Mouse (Mus musculus) liver, postnatal 0 days (tissue): ENCODE data around the gene Znhit2. TPM values are rescaled to one million over a fixed set of nuclear protein-coding genes. Genes with fewer than 3 reads are reported as not detected.

Source experiments
- ATAC-seq: fragments of 200-750 bp; cut with Nextera tagmentation; 2 replicates; pipeline ENCODE4 v1.8.0; 2017; ENCODE audit warnings: mild to moderate bottlenecking, moderate library complexity
- DNase-seq: peaks from one replicate; pipeline ENCODE4 v3.0.0-alpha.2; 2016
- H3K27ac ChIP-seq: fragments of 300-500 bp; sonication (generic); 2 replicates; pipeline ENCODE4 v1.5.1; 2014; ENCODE audit warnings: antibody characterized with exemption, moderate library complexity, mild to moderate bottlenecking, low read depth
- H3K27me3 ChIP-seq: fragments of 300-500 bp; sonication (generic); 2 replicates; pipeline ENCODE4 v1.6.1; 2014; ENCODE audit warnings: low read length, control low read depth, mixed read lengths; ENCODE audit not compliant: insufficient read depth
- H3K36me3 ChIP-seq: fragments of 300-500 bp; sonication (generic); replicated peaks from 2 replicates; pipeline ENCODE4 v1.6.1; 2014; ENCODE audit warnings: mild to moderate bottlenecking, control low read depth, low read length, moderate library complexity, mixed read lengths; ENCODE audit not compliant: insufficient read depth
- H3K4me1 ChIP-seq: fragments of 300-500 bp; sonication (generic); 2 replicates; pipeline ENCODE4 v1.6.1; 2014; ENCODE audit warnings: antibody characterized with exemption, mild to moderate bottlenecking, control low read depth; ENCODE audit not compliant: insufficient read depth
- H3K4me2 ChIP-seq: fragments of 300-500 bp; sonication (generic); 2 replicates; pipeline ENCODE4 v1.6.1; 2014; ENCODE audit warnings: low read depth, mild to moderate bottlenecking, low read length, moderate library complexity, mixed read lengths
- H3K4me3 ChIP-seq: fragments of 300-500 bp; sonication (generic); 2 replicates; pipeline ENCODE4 v1.5.1; 2014; ENCODE audit warnings: low read depth, low read length
- H3K9ac ChIP-seq: fragments of 300-500 bp; sonication (generic); replicated peaks from 2 replicates; pipeline ENCODE4 v1.6.1; 2014; ENCODE audit warnings: mild to moderate bottlenecking, moderate library complexity
- H3K9me3 ChIP-seq: fragments of 300-500 bp; sonication (generic); 2 replicates; pipeline ENCODE4 v1.6.1; 2016; ENCODE audit warnings: mild to moderate bottlenecking, control low read depth, low read length, mixed read lengths
- CTCF ChIP-seq: sonication (generic); IDR thresholded peaks from 2 replicates; pipeline ENCODE4 v1.5.1; 2016; ENCODE audit warnings: antibody characterized with exemption, low read depth
- EP300 ChIP-seq: IDR thresholded peaks from 2 replicates; pipeline ENCODE4 v1.6.1; 2016; ENCODE audit warnings: antibody characterized with exemption, low read depth, mild to moderate bottlenecking
- WGBS: fragments of 180-500 bp; shearing (Covaris S2); extraction: QIAGEN DNeasy Blood & Tissue Kit; methylation state at CpG from one replicate; pipeline ENCODE4 v1.1.7; 2014; ENCODE audit not compliant: insufficient replicate concordance; 5-methylcytosine and 5-hydroxymethylcytosine counted together
- polyA plus RNA-seq: library from polyadenylated mRNA; unstranded; fragments of >200 nt; fragmentation: Nextera tagmentation; extraction: Ambion mirVana; gene quantifications from 2 replicates; pipeline ENCODE4 v1.2.1, GENCODE M21; 2015

Znhit2 gene
- polyA plus RNA-seq, 1 experiment from 2014 or later = 30.2 TPM

- no peaks in the 10 kb centered on the region for H3K9me3 ChIP-seq
- peak overlapping the region; percentile 75 for H3K27ac ChIP-seq
- H3K9ac ChIP-seq = peak overlapping the region; percentile 94
- peaks cover 32% of the 10 kb centered on the region for H3K36me3 ChIP-seq
- TF ChIP-seq CTCF = no peak
- TF ChIP-seq EP300 = no peak
- H3K4me3 ChIP-seq = peak overlapping the region; percentile 78
- H3K4me1 ChIP-seq = peaks cover 42% of the 10 kb centered on the region
- H3K4me2 ChIP-seq = peak overlapping the region; percentile 66
- WGBS = 59% methylated on average over 5 of the region's 5 CpGs
- ATAC-seq (no peak), DNase-seq (no peak)
- no peaks in the 10 kb centered on the region for H3K27me3 ChIP-seq
These were observed 2.0 kb upstream of the Znhit2 start for GRCm38 (mm10) chr19:6058966-6059365.

DNA sequence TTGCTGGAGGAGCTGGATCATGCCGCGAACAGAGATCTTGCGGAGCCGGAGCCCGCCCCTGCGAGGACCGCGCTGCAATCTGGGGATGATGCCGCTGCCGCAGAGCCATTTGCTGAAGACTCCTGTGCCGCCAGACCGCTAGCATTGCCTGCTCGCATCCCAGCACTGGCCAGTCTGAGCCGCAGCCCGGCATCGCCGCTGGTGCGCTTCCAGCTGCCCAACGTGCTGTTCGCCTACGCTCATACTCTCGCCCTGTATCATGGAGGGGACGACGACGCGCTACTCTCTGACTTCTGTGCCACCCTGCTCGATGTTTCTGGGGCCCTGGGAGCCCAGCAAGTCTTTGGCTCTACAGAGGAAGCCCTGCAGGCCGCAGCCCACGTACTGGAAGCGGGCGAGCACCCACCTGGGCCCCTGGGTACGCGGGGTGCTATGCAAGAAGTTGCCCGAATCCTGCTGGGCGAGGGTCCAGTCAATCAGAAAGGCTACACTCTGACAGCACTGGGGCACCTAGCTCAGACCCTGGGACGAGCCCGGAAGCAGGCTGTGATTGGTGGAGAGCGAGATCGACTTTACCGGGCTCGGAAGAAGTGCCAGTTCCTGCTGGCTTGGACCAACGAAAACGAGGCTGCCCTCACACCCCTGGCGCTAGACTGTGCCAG is 780 bp downstream of the Znhit2 start:
- WGBS = under 1% methylated on average over 44 of the region's 44 CpGs
- peak; percentile 77 for DNase-seq
- Histone ChIP-seq H3K9me3 (no peaks in the 10 kb centered on the region), H3K27ac (peak overlapping the region; percentile 98), H3K4me2 (peak overlapping the region; percentile 94), H3K27me3 (no peaks in the 10 kb centered on the region), H3K4me1 (peaks cover 42% of the 10 kb centered on the region), H3K36me3 (peaks cover 10% of the 10 kb centered on the region; the same call in 1 of the 2 replicates), H3K9ac (peak overlapping the region; percentile 97), H3K4me3 (peak overlapping the region; percentile 89)
- peak; percentile 40 for ATAC-seq
- TF ChIP-seq CTCF (no peak), EP300 (no peak)

GRCm38 (mm10) chr19:6062418-6062817 is 1.4 kb downstream of the Znhit2 start:
- H3K9ac ChIP-seq = peak overlapping the region; percentile 97
- DNase-seq (no peak), ATAC-seq (peak; percentile 7; the same call in 1 of the 2 replicates)
- H3K27me3 ChIP-seq = no peaks in the 10 kb centered on the region
- H3K4me3 ChIP-seq = peak overlapping the region; percentile 89
- no peaks in the 10 kb centered on the region for H3K9me3 ChIP-seq
- H3K27ac ChIP-seq = peak overlapping the region; percentile 98
- TF ChIP-seq EP300 = no peak
- TF ChIP-seq CTCF = no peak
- WGBS = 35% methylated on average over 5 of the region's 5 CpGs
- peaks cover 10% of the 10 kb centered on the region; the same call in 1 of the 2 replicates for H3K36me3 ChIP-seq
- peak overlapping the region; percentile 94 for H3K4me2 ChIP-seq
- H3K4me1 ChIP-seq = peaks cover 46% of the 10 kb centered on the region

- H3K9ac ChIP-seq = peak overlapping the region; percentile 97; the same call in 1 of the 2 replicates
- no peaks in the 10 kb centered on the region for H3K9me3 ChIP-seq
- peak overlapping the region; percentile 98 for H3K27ac ChIP-seq
- DNase-seq (no peak), ATAC-seq (no peak)
- H3K4me1 ChIP-seq = peaks cover 52% of the 10 kb centered on the region
- H3K36me3 ChIP-seq = peaks cover 10% of the 10 kb centered on the region; the same call in 1 of the 2 replicates
- peak overlapping the region; percentile 94 for H3K4me2 ChIP-seq
- no peak overlapping the region for H3K4me3 ChIP-seq
- 87% methylated on average over 6 of the region's 6 CpGs for WGBS
- TF ChIP-seq EP300 (no peak), CTCF (no peak)
- H3K27me3 ChIP-seq = no peaks in the 10 kb centered on the region
These were observed 2.1 kb downstream of the Znhit2 start for GRCm38 (mm10) chr19:6063081-6063480.

- H3K27me3 ChIP-seq = no peaks in the 10 kb centered on the region
- peak overlapping the region; percentile 63 for H3K4me3 ChIP-seq
- H3K36me3 ChIP-seq = peaks cover 14% of the 10 kb centered on the region
- DNase-seq (no peak), ATAC-seq (no peak)
- 29% methylated on average over 4 of the region's 5 CpGs for WGBS
- H3K9ac ChIP-seq = peak overlapping the region; percentile 68
- H3K4me1 ChIP-seq = peaks cover 40% of the 10 kb centered on the region
- H3K27ac ChIP-seq = peak overlapping the region; percentile 86; the same call in 1 of the 2 replicates
- peak overlapping the region; percentile 96 for H3K4me2 ChIP-seq
- TF ChIP-seq EP300 (no peak), CTCF (no peak)
- H3K9me3 ChIP-seq = no peaks in the 10 kb centered on the region
These were observed 5.6 kb downstream of the Znhit2 start for GRCm38 (mm10) chr19:6066571-6066970.

DNA sequence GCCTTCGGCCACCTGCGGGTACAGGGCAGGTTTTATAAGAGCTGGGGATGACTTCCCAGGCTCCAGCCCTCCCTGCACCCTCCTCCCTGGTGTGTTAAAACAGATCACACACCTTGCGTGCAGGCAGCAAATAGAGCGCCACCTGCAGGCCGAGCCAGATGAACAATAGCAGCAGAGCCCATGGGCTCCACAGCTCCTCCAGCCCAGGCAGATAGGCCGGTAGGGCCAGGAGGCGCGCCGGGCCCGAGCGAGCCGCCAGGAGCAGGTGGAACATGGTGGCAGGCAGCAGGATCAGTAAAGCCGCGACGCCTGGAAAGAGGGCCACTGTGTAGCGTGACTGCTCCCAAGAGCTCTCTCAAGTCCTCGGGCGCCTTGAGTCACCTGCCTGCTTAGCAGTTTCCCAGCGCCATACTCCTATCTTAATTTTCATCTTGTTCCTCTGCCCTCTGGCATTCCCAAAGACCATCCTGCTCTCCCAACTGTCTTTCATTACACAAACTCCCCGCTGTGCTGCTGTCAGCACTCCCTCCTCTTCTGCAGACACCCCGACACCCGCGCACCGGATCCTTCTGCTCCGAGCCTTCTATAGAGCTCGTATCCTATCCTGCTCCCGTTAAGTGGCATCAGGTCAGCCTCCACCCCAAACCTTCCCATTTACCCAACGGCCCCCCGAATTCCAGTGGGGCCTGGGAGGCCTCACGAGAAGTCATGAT is 6.2 kb downstream of the Znhit2 start:
- DNase-seq (peak; percentile 92), ATAC-seq (peak; percentile 66)
- Histone ChIP-seq H3K36me3 (peaks cover 14% of the 10 kb centered on the region), H3K27ac (peak overlapping the region; percentile 86), H3K9ac (peak overlapping the region; percentile 68), H3K4me3 (peak overlapping the region; percentile 63), H3K9me3 (no peaks in the 10 kb centered on the region), H3K4me1 (peaks cover 38% of the 10 kb centered on the region), H3K4me2 (peak overlapping the region; percentile 96), H3K27me3 (no peaks in the 10 kb centered on the region)
- WGBS = 1% methylated on average over 30 of the region's 30 CpGs
- TF ChIP-seq CTCF (peak; percentile 96), EP300 (no peak)
